Mouse (Mus musculus) stomach, embryonic 14.5 days (tissue): ENCODE results near the gene Macrod2. TPM values are rescaled to one million over a fixed set of nuclear protein-coding genes. Genes with fewer than 3 reads are reported as not detected.

Experiments
- ATAC-seq: fragments of 200-750 bp; cut with Nextera tagmentation; 2 replicates; pipeline ENCODE4 v1.8.0; 2017; ENCODE audit warnings: low read depth, moderate TSS enrichment; ENCODE audit not compliant: insufficient number of reproducible peaks, insufficient read depth, low FRiP score
- H3K27ac ChIP-seq: fragments of 300-500 bp; sonication (generic); 2 replicates; pipeline ENCODE4 v1.5.1; 2014; ENCODE audit warnings: mild to moderate bottlenecking, low read length, moderate library complexity, mixed read lengths
- H3K27me3 ChIP-seq: fragments of 300-500 bp; sonication (generic); 2 replicates; pipeline ENCODE4 v1.6.1; 2014; ENCODE audit warnings: low read length, control low read depth, mixed read lengths; ENCODE audit not compliant: control insufficient read depth, insufficient read depth
- H3K36me3 ChIP-seq: fragments of 300-500 bp; sonication (generic); 2 replicates; pipeline ENCODE4 v1.6.1; 2014; ENCODE audit warnings: mild to moderate bottlenecking, control low read depth, low read length, moderate library complexity, mixed read lengths; ENCODE audit not compliant: control insufficient read depth, insufficient read depth
- H3K4me1 ChIP-seq: fragments of 300-500 bp; sonication (generic); 2 replicates; pipeline ENCODE4 v1.6.1; 2014; ENCODE audit warnings: low read length, control low read depth, mixed read lengths; ENCODE audit not compliant: control insufficient read depth, insufficient read depth
- H3K4me2 ChIP-seq: fragments of 300-500 bp; sonication (generic); replicated peaks from 2 replicates; pipeline ENCODE4 v1.6.1; 2014; ENCODE audit warnings: low read depth, low read length, control low read depth
- H3K4me3 ChIP-seq: fragments of 300-500 bp; sonication (generic); 2 replicates; pipeline ENCODE4 v1.5.1; 2014; ENCODE audit warnings: low read depth, low read length, control low read depth
- H3K9ac ChIP-seq: fragments of 300-500 bp; sonication (generic); replicated peaks from 2 replicates; pipeline ENCODE4 v1.6.1; 2014; ENCODE audit warnings: low read depth, mild to moderate bottlenecking, control low read depth, low read length, moderate library complexity, mixed read lengths
- H3K9me3 ChIP-seq: fragments of 300-500 bp; sonication (generic); 2 replicates; pipeline ENCODE4 v1.6.1; 2016; ENCODE audit warnings: low read depth, low read length, control low read depth; ENCODE audit not compliant: control insufficient read depth
- WGBS: fragments of 180-500 bp; shearing (Covaris S2); extraction: QIAGEN DNeasy Blood & Tissue Kit; methylation state at CpG from one replicate; pipeline ENCODE4 v1.1.7; 2014; 5-methylcytosine and 5-hydroxymethylcytosine counted together
- polyA plus RNA-seq: library from polyadenylated mRNA; unstranded; fragments of >200 nt; fragmentation: Nextera tagmentation; extraction: Ambion mirVana; gene quantifications from 2 replicates; pipeline ENCODE4 v1.2.1, GENCODE M21; 2014

Gene Macrod2
- polyA plus RNA-seq, 1 experiment from 2014 or later = 40.9 TPM

DNA sequence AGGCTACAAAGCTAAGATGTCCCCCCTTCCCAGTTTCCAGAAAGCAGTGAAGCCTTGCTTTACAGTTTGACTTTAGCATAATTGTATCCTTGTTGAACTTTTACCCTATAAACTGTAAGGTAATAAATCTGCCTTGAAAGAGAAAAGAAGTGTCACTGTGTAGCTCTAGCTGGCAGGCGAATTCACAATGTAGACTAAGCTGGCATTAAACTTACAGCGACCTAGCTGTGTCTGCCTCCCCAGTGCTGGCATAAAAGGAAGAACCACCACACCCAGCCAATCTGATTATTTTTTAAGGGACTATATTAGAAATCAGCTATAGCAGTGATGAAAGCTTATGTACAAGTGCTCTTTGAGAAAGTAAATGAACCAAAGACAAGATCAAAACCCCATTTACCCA is 1791.8 kb downstream of the Macrod2 start:
- Histone ChIP-seq H3K36me3 (no peaks in the 10 kb centered on the region), H3K9ac (no peak overlapping the region), H3K4me1 (no peaks in the 10 kb centered on the region), H3K27ac (no peak overlapping the region), H3K4me3 (no peak overlapping the region), H3K9me3 (no peaks in the 10 kb centered on the region), H3K27me3 (no peaks in the 10 kb centered on the region), H3K4me2 (no peak overlapping the region)
- WGBS = 60% methylated on average over 2 of the region's 2 CpGs
- no peak for ATAC-seq

DNA sequence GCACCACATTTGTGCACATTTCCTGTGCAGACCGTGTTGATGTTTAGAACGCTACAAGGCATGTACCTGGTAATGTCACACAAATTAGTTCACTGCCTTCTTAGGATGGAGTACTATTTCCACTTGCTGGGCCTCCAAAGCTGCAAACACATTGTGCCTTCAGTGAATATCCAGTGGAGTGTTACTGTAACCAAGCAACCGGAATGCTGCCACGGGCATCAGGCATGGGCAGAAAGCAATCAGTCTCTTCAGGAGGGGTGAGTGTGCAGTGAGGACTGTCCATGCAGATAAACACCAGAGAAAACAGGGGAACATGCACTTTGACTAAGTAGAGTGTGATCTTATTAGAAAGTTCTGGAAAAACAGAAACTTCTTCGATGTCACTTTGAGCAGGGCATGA is 1792.3 kb downstream of the Macrod2 start:
- no peak for ATAC-seq
- H3K9me3 ChIP-seq = no peaks in the 10 kb centered on the region
- no peak overlapping the region for H3K4me3 ChIP-seq
- H3K9ac ChIP-seq = no peak overlapping the region
- H3K27me3 ChIP-seq = no peaks in the 10 kb centered on the region
- H3K4me2 ChIP-seq = no peak overlapping the region
- H3K27ac ChIP-seq = no peak overlapping the region
- no peaks in the 10 kb centered on the region for H3K36me3 ChIP-seq
- 79% methylated on average over 5 of the region's 5 CpGs for WGBS
- no peaks in the 10 kb centered on the region for H3K4me1 ChIP-seq

DNA sequence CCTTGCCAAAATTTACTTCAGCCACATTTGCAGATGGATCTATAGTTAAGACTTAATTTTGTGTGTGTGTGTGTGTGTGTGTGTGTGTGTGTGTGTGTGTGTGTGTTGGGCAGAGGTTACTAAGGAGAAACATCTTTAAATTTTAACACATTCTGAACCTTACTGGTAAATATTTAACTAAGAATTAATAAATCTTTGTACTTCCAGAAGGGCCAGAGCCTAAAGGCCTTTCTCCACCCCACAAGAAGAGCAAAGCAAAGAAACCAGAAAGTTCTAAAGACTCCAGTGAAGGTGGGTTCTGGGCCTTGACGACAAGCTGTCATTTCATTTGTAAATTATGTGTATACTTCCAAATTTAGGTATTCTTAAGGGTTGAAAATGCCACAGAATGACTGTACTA is 1822.3 kb downstream of the Macrod2 start:
- ATAC-seq = no peak
- no peak overlapping the region for H3K4me3 ChIP-seq
- 59% methylated on average over 1 of the region's 1 CpGs for WGBS
- H3K36me3 ChIP-seq = no peaks in the 10 kb centered on the region
- H3K27ac ChIP-seq = no peak overlapping the region
- no peaks in the 10 kb centered on the region for H3K27me3 ChIP-seq
- H3K4me2 ChIP-seq = no peak overlapping the region
- H3K9me3 ChIP-seq = no peaks in the 10 kb centered on the region
- no peak overlapping the region for H3K9ac ChIP-seq
- no peaks in the 10 kb centered on the region for H3K4me1 ChIP-seq

DNA sequence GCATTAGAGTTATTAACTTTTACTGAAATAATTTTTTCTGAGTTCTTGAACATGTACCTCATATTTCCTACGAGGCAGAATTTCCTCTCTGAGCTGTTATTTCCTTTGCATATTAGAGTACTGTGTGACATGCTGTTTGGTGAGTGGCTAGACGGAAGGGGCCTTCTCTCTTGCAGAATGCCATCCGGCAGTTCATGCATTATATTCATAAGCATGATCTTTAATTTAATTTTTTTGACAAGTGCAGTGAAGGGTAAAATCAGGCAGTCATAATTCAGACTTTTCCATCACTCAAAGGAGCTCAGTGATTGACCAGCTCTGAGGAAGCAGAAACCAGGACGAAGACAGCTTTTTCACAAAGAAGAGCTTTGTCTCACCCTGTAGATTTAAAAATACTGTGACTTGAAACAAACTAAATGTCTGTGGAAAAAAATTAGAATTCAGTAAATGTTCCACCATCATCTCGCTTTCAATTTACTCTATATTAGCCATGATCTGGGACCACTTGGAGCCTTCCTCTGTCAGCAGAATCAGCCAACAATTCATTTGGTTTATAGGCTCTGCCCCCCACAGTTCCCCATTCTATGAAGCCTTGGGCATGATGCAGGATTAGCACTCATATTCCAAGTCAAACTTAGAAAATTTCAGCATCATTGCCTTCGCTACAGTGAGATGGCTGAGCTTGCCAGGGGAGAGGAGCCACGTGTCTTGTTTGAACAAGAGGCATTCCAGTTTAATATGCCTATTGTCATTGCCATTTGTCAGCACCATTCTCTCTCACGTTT is 1827.2 kb downstream of the Macrod2 start:
- Histone ChIP-seq H3K27me3 (no peaks in the 10 kb centered on the region), H3K9ac (no peak overlapping the region), H3K36me3 (no peaks in the 10 kb centered on the region), H3K4me3 (no peak overlapping the region), H3K9me3 (no peaks in the 10 kb centered on the region), H3K27ac (no peak overlapping the region), H3K4me2 (no peak overlapping the region), H3K4me1 (no peaks in the 10 kb centered on the region)
- no peak for ATAC-seq
- WGBS = 68% methylated on average over 8 of the region's 8 CpGs

DNA sequence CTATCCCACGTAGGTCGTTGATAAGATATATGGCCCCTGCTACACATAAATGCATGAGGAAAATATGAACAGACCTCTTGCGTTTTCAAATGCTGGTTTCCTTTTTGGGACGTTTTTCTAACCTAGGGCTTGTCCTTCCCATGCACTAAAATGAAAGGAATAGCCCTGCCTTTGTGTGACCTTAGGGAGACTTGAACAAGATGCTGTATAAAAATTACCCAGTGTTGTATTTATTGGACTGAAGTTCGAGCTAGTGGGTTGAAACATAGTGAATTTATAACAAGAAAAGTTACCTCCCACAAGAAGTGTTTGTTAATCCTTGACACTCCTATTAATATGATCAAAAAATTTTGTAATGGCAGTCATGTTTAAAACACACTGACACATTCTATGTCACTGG is 1827.8 kb downstream of the Macrod2 start:
- H3K9me3 ChIP-seq = no peaks in the 10 kb centered on the region
- H3K4me2 ChIP-seq = no peak overlapping the region
- H3K4me1 ChIP-seq = no peaks in the 10 kb centered on the region
- H3K9ac ChIP-seq = no peak overlapping the region
- no peaks in the 10 kb centered on the region for H3K27me3 ChIP-seq
- no peak overlapping the region for H3K4me3 ChIP-seq
- H3K27ac ChIP-seq = no peak overlapping the region
- 56% methylated on average over 5 of the region's 5 CpGs for WGBS
- no peak for ATAC-seq
- no peaks in the 10 kb centered on the region for H3K36me3 ChIP-seq

DNA sequence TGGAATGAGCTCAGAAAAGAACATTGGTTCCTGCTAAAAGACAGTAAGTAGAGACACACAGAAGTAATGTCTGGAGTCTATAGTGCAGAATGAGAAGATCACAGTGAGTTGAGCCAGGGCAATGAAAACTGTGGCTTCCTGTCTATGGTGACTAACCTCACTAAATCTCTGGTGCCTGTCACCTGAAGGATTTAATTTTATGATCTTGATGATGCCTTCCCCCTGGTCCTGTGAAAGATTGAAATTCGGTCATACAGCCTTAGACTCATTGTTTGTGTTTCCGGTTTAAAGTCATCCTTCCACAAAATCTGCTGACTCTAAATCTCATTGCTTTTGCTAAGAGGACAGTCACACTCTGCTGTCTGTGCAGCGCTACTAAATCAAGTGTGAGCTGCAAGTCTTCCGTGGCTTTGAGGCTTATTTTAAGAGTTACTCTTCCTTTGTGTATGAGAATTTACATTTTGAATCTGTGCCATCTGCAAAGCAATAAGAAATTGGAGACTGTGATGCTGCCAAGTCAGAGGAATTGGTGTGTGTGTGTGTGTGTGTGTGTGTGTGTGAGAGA is 1836.0 kb downstream of the Macrod2 start:
- Histone ChIP-seq H3K36me3 (no peaks in the 10 kb centered on the region), H3K4me3 (no peak overlapping the region), H3K4me1 (no peaks in the 10 kb centered on the region), H3K9ac (no peak overlapping the region), H3K9me3 (no peaks in the 10 kb centered on the region), H3K4me2 (no peak overlapping the region), H3K27me3 (no peaks in the 10 kb centered on the region), H3K27ac (no peak overlapping the region)
- no peak for ATAC-seq
- WGBS = 59% methylated on average over 4 of the region's 4 CpGs

DNA sequence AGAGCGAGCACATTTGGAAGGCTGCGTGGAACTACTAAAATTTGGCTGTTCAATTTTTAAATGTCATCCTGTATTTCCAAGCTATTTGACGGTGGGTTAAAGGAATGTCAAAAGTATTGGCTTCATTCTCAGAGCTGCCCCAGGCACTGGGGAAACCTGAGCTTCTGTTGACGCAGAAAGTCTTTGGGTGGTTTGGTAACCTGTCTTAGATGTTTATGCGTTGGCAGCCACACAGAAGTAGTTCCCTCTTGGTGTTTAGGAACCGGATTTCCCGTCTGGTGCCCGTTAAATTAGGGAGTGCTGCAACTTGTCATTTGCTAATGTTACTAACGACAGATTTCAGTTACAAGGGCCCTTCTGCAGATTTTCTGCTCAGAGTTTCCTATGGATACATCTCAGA is 1837.7 kb downstream of the Macrod2 start:
- no peaks in the 10 kb centered on the region for H3K27me3 ChIP-seq
- no peak overlapping the region for H3K4me3 ChIP-seq
- ATAC-seq = no peak
- WGBS = 46% methylated on average over 9 of the region's 9 CpGs
- no peak overlapping the region for H3K9ac ChIP-seq
- no peaks in the 10 kb centered on the region for H3K36me3 ChIP-seq
- H3K27ac ChIP-seq = no peak overlapping the region
- no peaks in the 10 kb centered on the region for H3K4me1 ChIP-seq
- no peak overlapping the region for H3K4me2 ChIP-seq
- H3K9me3 ChIP-seq = no peaks in the 10 kb centered on the region

DNA sequence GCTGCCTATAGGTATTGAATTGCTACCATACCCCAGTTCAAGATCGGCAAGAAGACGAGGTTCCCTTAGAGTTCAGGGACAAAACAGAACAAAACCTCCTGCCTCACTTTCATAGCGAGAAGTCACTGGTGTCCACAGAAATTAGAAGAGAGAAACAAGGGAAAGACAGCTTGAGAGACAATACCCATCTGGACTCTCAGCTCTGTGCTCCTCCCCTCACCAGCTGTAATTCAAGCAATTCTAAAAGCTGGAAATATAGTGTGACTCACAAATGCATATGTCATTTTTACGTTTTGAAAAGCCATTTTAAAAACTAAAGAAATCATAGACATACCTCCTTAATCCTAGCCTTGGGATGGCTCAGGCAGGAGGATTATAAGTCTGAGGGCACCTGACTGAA is 1848.4 kb downstream of the Macrod2 start:
- 79% methylated on average over 4 of the region's 4 CpGs for WGBS
- no peak for ATAC-seq
- Histone ChIP-seq H3K27ac (no peak overlapping the region), H3K9ac (no peak overlapping the region), H3K4me3 (no peak overlapping the region), H3K9me3 (no peaks in the 10 kb centered on the region), H3K27me3 (no peaks in the 10 kb centered on the region), H3K36me3 (no peaks in the 10 kb centered on the region), H3K4me2 (no peak overlapping the region), H3K4me1 (no peaks in the 10 kb centered on the region)

DNA sequence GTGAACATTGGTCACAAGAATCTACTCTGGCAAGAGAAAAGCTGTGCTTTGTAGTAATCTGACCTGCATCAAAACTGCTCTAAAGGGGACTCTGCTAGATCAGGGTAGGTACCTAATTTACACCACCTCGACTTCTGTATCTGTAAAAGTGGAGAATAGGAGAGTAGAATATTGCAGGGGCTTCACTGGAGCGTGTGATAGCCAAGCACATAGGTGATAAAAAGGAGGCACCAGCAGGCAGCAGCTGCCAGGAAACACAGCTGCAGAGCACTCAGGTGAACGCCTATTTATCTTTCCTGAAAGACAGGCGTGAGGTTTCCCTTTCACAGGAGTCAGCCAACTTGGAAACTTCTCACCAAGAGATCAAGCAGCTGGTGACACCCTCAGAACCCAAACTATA is 1855.3 kb downstream of the Macrod2 start:
- no peaks in the 10 kb centered on the region for H3K27me3 ChIP-seq
- no peaks in the 10 kb centered on the region for H3K36me3 ChIP-seq
- H3K9me3 ChIP-seq = no peaks in the 10 kb centered on the region
- WGBS = 19% methylated on average over 4 of the region's 4 CpGs
- no peak overlapping the region for H3K4me3 ChIP-seq
- H3K27ac ChIP-seq = no peak overlapping the region
- H3K4me1 ChIP-seq = no peaks in the 10 kb centered on the region
- H3K4me2 ChIP-seq = no peak overlapping the region
- no peak overlapping the region for H3K9ac ChIP-seq
- ATAC-seq = no peak
